Mouse (Mus musculus) C2C12 (cell line): ENCODE measurements around the gene Foxred2. TPM values are rescaled to one million over a fixed set of nuclear protein-coding genes. Genes with fewer than 3 reads are reported as not detected.

Experiments used
- H3K27me3 ChIP-seq: one replicate; pipeline ENCODE4 v1.6.1; 2011; ENCODE audit not compliant: control insufficient read depth, insufficient read depth, insufficient read length
- H3K36me3 ChIP-seq: one replicate; pipeline ENCODE4 v1.6.1; 2011; ENCODE audit not compliant: control insufficient read depth, insufficient read depth
- H3K4me3 ChIP-seq: one replicate; pipeline ENCODE4 v1.5.1; 2011; ENCODE audit warnings: mild to moderate bottlenecking, control low read depth; ENCODE audit not compliant: poor library complexity, insufficient read depth, severe bottlenecking
- H3K79me2 ChIP-seq: one replicate; pipeline ENCODE4 v1.6.1; 2011; ENCODE audit not compliant: control insufficient read depth, insufficient read depth
- H3K79me3 ChIP-seq: one replicate; pipeline ENCODE4 v1.6.1; 2011; ENCODE audit warnings: low read depth, control low read depth
- H3ac ChIP-seq: one replicate; pipeline ENCODE3; 2011; ENCODE audit warnings: low read depth; ENCODE audit not compliant: control insufficient read depth, insufficient read length
- CEBPB ChIP-seq: IDR thresholded peaks from one replicate; pipeline ENCODE4 v1.6.1; 2011; ENCODE audit warnings: low read depth, mild to moderate bottlenecking, control low read depth, moderate library complexity
- CTCF ChIP-seq: IDR thresholded peaks from one replicate; pipeline ENCODE4 v1.5.1; 2011; ENCODE audit not compliant: control insufficient read depth, insufficient read depth, insufficient read length
- FOSL1 ChIP-seq: IDR thresholded peaks from one replicate; pipeline ENCODE4 v1.8.0; 2011; ENCODE audit warnings: mild to moderate bottlenecking, low read length; ENCODE audit not compliant: poor library complexity, insufficient read depth, severe bottlenecking
- MAX ChIP-seq: IDR thresholded peaks from one replicate; pipeline ENCODE4 v1.6.1; 2011; ENCODE audit warnings: mild to moderate bottlenecking, control low read depth
- MYOD1 ChIP-seq: IDR thresholded peaks from one replicate; pipeline ENCODE4 v1.6.1; 2011; ENCODE audit warnings: low read depth; ENCODE audit not compliant: control insufficient read depth, insufficient read length
- MYOG ChIP-seq: IDR thresholded peaks from one replicate; pipeline ENCODE4 v1.6.1; 2011; ENCODE audit not compliant: control insufficient read depth, insufficient read length; ENCODE audit errors: extremely low read depth
- USF1 ChIP-seq: IDR thresholded peaks from one replicate; pipeline ENCODE4 v1.6.1; 2011; ENCODE audit warnings: low read depth, mild to moderate bottlenecking, control low read depth, moderate library complexity
- polyA plus RNA-seq: library from polyadenylated mRNA; unstranded; fragments of >200 nt; fragmentation: generic; extraction: Trizol; gene quantifications from one replicate; pipeline ENCODE4 v1.2.1, GENCODE M21; 2012; ENCODE audit warnings: missing spikeins

The Foxred2 gene
- polyA plus RNA-seq, 1 experiment = 7.3 TPM

DNA sequence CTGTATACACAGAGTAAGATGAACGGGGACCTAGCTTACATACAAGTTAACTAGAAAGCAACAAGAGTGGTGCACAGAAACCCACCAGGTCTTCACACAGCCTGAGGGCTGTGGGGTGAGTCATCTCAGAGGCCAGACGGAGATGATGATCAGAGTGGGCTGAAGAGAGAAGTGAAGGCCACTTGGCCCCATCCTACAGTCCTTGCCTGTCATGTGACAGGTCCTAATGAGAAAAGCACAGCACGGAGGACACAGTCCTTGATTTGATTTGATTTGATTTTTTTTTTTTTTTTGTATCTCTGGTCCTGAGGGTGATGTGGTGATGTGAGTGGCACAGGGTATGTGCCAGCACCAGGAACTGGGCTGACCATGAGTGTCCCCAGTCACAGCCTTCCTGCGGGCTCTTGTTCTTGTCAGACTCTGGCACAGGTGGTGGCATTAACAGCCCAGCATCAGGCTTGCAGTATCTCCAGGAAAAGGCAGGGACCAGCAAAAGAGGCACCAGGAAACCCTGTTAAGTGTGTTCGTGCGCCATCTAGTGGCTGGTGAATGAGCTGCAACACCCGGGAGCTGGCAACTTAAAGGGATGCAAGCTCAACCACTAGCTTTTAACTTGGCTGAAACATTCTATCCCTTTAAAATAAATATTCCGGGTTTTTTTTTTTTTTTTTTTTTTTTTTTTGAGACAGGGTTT lies 39.5 kb downstream of the Foxred2 start:
- Histone ChIP-seq H3K36me3 (peaks cover 83% of the 10 kb centered on the region), H3K79me2 (peaks cover 69% of the 10 kb centered on the region)

DNA sequence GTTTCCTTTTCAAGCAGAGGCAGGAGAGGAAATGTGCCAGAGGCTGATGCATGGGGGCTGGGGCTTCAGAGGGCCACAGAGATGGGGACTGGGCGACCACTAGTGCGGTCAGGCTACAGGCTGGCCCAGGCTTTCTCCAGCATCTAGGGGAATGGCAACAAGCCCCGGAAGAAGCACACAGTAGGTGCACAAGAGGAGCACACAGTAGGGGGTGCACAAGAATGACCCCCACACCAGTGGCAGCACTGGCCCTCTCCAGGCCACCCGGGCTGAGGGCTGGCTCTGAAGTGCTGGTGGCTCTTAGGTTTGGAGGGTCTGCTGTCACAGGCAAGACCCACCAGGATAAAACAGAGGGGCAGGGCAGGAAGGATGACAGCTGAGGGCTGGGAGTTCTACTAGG lies 41.2 kb downstream of the Foxred2 start:
- TF ChIP-seq FOSL1 (no peak), USF1 (no peak), MYOD1 (no peak), MAX (no peak), MYOG (no peak), CEBPB (no peak), CTCF (no peak)
- Histone ChIP-seq H3K27me3 (no peaks in the 10 kb centered on the region), H3K36me3 (peaks cover 68% of the 10 kb centered on the region), H3ac (no peak overlapping the region), H3K4me3 (no peak overlapping the region), H3K79me3 (peaks cover 20% of the 10 kb centered on the region), H3K79me2 (peaks cover 56% of the 10 kb centered on the region)

More for the DNA sequence above, 39.5 kb downstream of the Foxred2 start:
- Histone ChIP-seq H3K79me3 (peaks cover 24% of the 10 kb centered on the region), H3K27me3 (no peaks in the 10 kb centered on the region), H3ac (no peak overlapping the region), H3K4me3 (no peak overlapping the region)
- peak; percentile 94 for TF ChIP-seq CTCF
- peak; percentile 69 for TF ChIP-seq USF1
- no peak for TF ChIP-seq MYOD1
- TF ChIP-seq CEBPB = no peak

DNA sequence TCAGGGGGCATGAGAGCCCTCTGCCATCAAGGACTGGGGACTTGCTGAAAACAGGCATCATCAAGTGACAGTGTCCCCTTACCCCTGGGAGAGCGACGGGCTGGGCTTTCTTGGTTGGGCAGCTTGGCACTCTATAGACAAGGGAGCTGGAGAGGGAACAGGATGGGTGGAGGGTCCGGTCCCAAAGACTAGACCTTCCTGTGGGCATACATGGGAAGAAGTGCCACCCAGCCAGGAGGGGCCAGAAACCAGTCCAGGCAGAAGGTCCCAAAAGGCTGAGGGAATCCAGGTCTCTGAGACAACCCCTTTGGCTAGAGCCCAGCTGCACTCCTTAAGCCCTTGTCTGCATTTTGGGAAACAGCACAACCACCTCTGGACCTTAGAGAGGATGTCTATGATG lies 42.0 kb downstream of the Foxred2 start:
- no peaks in the 10 kb centered on the region for H3K27me3 ChIP-seq
- peaks cover 60% of the 10 kb centered on the region for H3K36me3 ChIP-seq
- H3K4me3 ChIP-seq = no peak overlapping the region
- peaks cover 48% of the 10 kb centered on the region for H3K79me2 ChIP-seq
- H3ac ChIP-seq = no peak overlapping the region
- H3K79me3 ChIP-seq = peaks cover 16% of the 10 kb centered on the region
- TF ChIP-seq CEBPB = no peak

DNA sequence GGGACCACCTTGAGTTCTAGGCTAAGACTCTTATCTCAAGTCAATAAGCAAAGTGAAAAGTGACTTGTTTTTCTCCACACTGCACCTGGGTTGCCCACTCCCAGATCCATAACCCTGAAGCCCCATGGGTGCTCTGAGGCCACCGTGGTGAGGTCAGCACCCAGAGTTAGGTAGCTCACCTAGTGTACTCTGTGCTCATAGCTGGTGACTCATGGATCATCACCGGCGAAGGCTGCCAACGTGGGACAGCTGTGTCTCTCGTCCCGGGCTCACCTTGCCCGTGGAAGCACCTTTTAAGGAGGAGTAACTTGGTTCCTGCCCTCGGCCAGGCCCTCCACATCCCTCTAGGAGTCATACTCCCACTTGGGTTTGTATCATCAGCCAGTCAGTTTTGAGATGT lies 43.5 kb downstream of the Foxred2 start:
- Histone ChIP-seq H3K79me3 (peaks cover 12% of the 10 kb centered on the region), H3K79me2 (peaks cover 34% of the 10 kb centered on the region), H3K36me3 (peaks cover 46% of the 10 kb centered on the region), H3K4me3 (no peak overlapping the region), H3ac (no peak overlapping the region), H3K27me3 (no peaks in the 10 kb centered on the region)
- TF ChIP-seq CTCF = no peak
- TF ChIP-seq FOSL1 = no peak
- TF ChIP-seq MYOG = no peak
- no peak for TF ChIP-seq MYOD1
- TF ChIP-seq MAX = no peak
- TF ChIP-seq CEBPB = no peak
- no peak for TF ChIP-seq USF1

GRCm38 (mm10) chr15:77912585-77912984 lies 43.9 kb downstream of the Foxred2 start:
- Histone ChIP-seq H3ac (no peak overlapping the region), H3K79me2 (peaks cover 29% of the 10 kb centered on the region), H3K27me3 (no peaks in the 10 kb centered on the region), H3K79me3 (peaks cover 11% of the 10 kb centered on the region), H3K4me3 (no peak overlapping the region), H3K36me3 (peaks cover 41% of the 10 kb centered on the region)
- no peak for TF ChIP-seq MAX
- TF ChIP-seq MYOG = no peak
- no peak for TF ChIP-seq CTCF
- TF ChIP-seq CEBPB = no peak
- no peak for TF ChIP-seq FOSL1
- TF ChIP-seq MYOD1 = no peak
- no peak for TF ChIP-seq USF1

GRCm38 (mm10) chr15:77912048-77912447 lies 44.5 kb downstream of the Foxred2 start:
- H3ac ChIP-seq = no peak overlapping the region
- TF ChIP-seq MYOG (no peak), MAX (no peak), USF1 (no peak), CTCF (no peak), MYOD1 (no peak), FOSL1 (no peak), CEBPB (no peak)
- H3K79me2 ChIP-seq = peaks cover 26% of the 10 kb centered on the region
- peaks cover 39% of the 10 kb centered on the region for H3K36me3 ChIP-seq
- peaks cover 10% of the 10 kb centered on the region for H3K79me3 ChIP-seq
- no peak overlapping the region for H3K4me3 ChIP-seq
- H3K27me3 ChIP-seq = no peaks in the 10 kb centered on the region
